Mouse (Mus musculus): ENCODE measurements at regions not wholly inside any gene's neighbourhood (a gene's known extent, or its start where the extent isn't known, plus 50 kb on each side); places are given as distances from the start of the nearest gene placed in this dataset.
A peak's percentile ranks its signal among the peaks of the same experiment; 100 is the strongest.

GRCm38 (mm10) chr1:89302368-89302951 is 152.1 kb upstream of the Agap1 start:
- DNase-seq (ENCODE audit: low spot score in 2 of 2) = peak; percentile 59 to 74
- Histone ChIP-seq H3K27ac (peak overlapping the region; percentile 84), H3K4me3 (peak overlapping the region; percentile 37)
- TF ChIP-seq CTCF (conservative IDR thresholded peaks at IDR 0.05) = no peak

GRCm38 (mm10) chr1:89305171-89305570 is 149.4 kb upstream of the Agap1 start:
- no peak for TF ChIP-seq CTCF (conservative IDR thresholded peaks at IDR 0.05)
- Histone ChIP-seq H3K27ac (no peak overlapping the region), H3K4me3 (no peak overlapping the region)
- DNase-seq (ENCODE audit: low spot score in 2 of 2) = no peak

DNA sequence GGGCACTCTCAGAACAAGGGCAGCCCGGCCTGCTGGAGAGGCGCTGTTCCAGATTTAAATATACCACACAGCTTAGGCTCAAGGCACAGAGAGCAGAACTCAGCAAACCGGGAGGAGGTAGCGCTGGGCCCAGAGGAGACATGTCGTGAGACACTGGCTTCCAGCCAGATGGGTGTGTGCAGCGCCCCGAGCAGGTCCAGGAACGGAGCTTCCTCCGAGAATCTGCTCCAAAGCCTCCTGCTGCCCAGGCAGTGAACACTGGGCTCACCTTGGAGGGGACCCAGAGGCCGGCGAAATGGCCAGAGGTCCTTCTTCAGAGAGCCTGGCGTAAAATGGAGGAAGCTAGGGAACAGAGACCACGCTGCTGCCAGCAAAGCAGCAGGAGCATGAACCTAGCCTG is 145.8 kb upstream of the Agap1 start:
- Histone ChIP-seq H3K4me3 (peak overlapping the region; percentile 40), H3K27ac (peak overlapping the region; percentile 67)
- no peak for DNase-seq (ENCODE audit: low spot score in 2 of 2)
- TF ChIP-seq CTCF (conservative IDR thresholded peaks at IDR 0.05) = peak; percentile 21

- TF ChIP-seq CTCF (conservative IDR thresholded peaks at IDR 0.05) = no peak
- Histone ChIP-seq H3K4me3 (no peak overlapping the region), H3K27ac (no peak overlapping the region)
- DNase-seq (ENCODE audit: low spot score in 2 of 2) = no peak
Measured at GRCm38 (mm10) chr1:89313064-89313463, 141.5 kb upstream of the Agap1 start.

DNA sequence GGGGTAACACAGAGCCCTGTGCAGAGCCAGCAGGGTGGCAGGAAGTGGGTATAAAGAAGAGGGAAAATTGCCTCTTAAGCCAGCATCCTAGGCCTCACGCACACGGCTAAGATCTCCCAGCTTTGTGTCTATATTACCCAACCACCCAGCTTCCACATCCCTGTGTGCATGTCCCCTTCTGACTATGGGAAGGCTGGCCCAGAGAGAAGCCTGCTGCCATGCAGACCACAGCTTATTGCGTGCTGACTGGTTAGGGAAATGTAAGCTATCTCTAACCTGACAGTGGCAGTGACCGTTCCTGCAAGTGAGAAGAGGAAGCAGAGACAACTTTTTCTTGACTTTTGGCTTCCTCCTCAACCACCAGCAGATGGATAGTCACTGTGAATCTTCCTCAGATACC is 136.7 kb upstream of the Agap1 start:
- no peak for TF ChIP-seq CTCF (conservative IDR thresholded peaks at IDR 0.05)
- H3K27ac ChIP-seq = no peak overlapping the region
- H3K4me3 ChIP-seq = no peak overlapping the region
- DNase-seq (ENCODE audit: low spot score in 2 of 2) = no peak

DNA sequence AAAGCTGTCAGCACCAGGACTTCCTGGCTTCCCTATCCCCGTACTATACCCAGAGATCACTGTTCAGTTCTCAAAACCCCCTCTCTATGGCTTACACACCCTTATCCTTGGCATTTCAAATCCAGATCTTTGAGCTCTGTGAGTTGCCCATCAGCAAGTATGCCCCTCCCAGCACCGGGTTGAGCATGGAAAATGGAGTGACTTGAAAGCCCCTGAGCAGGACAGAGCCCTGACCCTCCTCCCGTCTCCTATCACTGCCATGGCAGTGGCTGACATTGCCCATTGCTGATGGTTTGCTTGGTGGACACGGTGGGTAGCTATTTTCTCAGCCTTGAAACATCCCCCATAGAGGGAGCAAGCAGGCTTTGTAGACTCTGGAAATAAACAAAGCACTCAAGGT is 135.9 kb upstream of the Agap1 start:
- no peak for DNase-seq (ENCODE audit: low spot score in 2 of 2)
- H3K27ac ChIP-seq = no peak overlapping the region
- TF ChIP-seq CTCF (conservative IDR thresholded peaks at IDR 0.05) = 0 out of 2 replicates have a peak, but pooled peaks have one; percentile 7
- H3K4me3 ChIP-seq = no peak overlapping the region

- DNase-seq (ENCODE audit: low spot score in 2 of 2) = no peak
- no peak for TF ChIP-seq CTCF (conservative IDR thresholded peaks at IDR 0.05)
- H3K4me3 ChIP-seq = no peak overlapping the region
Measured at GRCm38 (mm10) chr1:89322621-89323020, 132.0 kb upstream of the Agap1 start.

DNA sequence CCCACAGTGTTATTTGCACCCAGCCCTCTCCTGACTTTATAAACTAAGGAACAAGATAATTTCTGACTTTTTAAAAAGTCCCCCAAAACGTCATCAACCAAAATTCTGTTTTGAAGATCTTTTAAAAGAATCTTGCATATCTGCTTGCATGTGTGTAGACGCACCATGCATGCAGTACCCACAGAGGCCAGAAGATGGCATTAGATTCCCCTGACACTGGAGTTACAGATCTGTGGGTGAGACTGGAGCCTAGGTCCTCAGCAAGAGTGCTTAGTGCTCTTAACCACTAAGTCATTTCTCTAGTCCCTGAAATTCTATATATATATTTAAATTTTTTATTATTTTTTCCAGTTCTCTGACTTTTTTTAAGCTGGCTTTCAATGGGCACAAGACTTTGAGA is 131.5 kb upstream of the Agap1 start:
- Histone ChIP-seq H3K27ac (no peak overlapping the region), H3K4me3 (no peak overlapping the region)
- peak in 1 of 2 experiments; percentile 51 for DNase-seq (ENCODE audit: low spot score in 2 of 2)
- TF ChIP-seq CTCF (conservative IDR thresholded peaks at IDR 0.05) = peak; percentile 84

More at GRCm38 (mm10) chr1:89322621-89323020, 132.0 kb upstream of the Agap1 start:
- no peak overlapping the region for H3K27ac ChIP-seq

- DNase-seq (ENCODE audit: low spot score in 2 of 2) = no peak
- Histone ChIP-seq H3K27ac (no peak overlapping the region), H3K4me3 (no peak overlapping the region)
- TF ChIP-seq CTCF (conservative IDR thresholded peaks at IDR 0.05) = no peak
Measured at GRCm38 (mm10) chr1:89331352-89331751, 123.3 kb upstream of the Agap1 start.

- Histone ChIP-seq H3K4me3 (no peak overlapping the region), H3K27ac (no peak overlapping the region)
- no peak for TF ChIP-seq CTCF (conservative IDR thresholded peaks at IDR 0.05)
- no peak for DNase-seq (ENCODE audit: low spot score in 2 of 2)
Measured at GRCm38 (mm10) chr1:89332676-89333075, 121.9 kb upstream of the Agap1 start.

- Histone ChIP-seq H3K27ac (no peak overlapping the region), H3K4me3 (no peak overlapping the region)
- TF ChIP-seq CTCF (conservative IDR thresholded peaks at IDR 0.05) = no peak
- DNase-seq (ENCODE audit: low spot score in 2 of 2) = no peak
Measured at GRCm38 (mm10) chr1:89337861-89338260, 116.7 kb upstream of the Agap1 start.

DNA sequence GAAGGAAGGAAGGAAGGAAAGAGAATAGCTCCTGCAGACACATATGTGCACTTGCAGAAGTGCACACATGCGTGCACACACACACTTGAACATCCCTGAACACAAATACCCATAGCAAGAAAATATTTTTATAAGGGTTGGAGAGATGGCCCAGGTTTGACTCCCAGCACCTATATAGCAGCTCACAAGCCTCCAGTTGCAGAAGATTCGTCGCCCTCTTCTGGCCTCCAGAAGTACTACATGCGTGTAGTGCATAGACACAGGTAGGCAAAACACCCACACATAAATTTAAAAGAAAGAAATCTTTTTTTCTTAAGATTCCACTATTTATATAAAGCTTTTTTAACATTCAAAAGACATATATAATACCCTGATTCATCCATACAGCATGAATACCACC is 111.8 kb upstream of the Agap1 start:
- no peak for DNase-seq (ENCODE audit: low spot score in 2 of 2)
- no peak overlapping the region for H3K27ac ChIP-seq
- peak; percentile 70 for TF ChIP-seq CTCF (conservative IDR thresholded peaks at IDR 0.05)
- no peak overlapping the region for H3K4me3 ChIP-seq

DNA sequence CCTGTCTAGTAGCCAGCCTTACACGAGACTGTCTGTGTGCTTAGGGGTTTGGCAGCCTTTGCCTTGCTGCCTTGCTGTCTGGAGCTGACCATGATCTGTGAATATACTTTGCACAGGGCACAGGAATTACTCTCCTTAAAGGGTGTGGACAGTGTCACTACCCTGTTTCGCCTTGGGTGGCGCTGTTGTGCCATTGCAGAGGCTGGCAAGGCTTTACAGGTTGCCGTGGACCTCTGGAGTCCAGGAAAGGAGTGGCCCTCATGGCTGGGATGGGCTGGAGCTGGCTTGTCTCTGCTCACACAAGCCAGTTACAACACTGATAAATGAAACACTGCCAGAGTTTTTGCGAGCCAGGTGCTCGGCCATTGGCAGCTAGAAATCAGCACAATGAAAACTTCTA is 110.1 kb upstream of the Agap1 start:
- peak in 1 of 2 experiments; percentile 23 for DNase-seq (ENCODE audit: low spot score in 2 of 2)
- Histone ChIP-seq H3K27ac (no peak overlapping the region), H3K4me3 (no peak overlapping the region)
- peak; percentile 77 for TF ChIP-seq CTCF (conservative IDR thresholded peaks at IDR 0.05)

DNA sequence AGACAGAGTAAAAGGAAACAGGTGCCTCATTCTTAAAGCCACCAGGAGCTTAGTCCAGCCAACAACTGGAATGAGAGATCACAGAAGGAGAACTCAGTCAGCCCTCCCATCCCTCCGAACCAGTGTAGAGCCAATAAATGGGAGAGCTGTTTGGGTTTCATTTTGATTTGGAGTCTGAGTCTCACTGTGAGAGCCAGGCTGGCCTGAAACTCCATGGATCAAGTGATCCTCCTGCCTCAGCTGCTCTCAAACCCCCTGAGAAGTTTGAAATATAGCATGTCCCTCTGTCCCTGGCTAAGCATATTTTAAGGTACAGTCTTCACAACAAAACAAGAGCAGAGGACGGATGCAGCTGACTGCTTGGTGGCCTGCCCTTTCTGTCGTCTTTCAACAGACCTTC is 107.3 kb upstream of the Agap1 start:
- no peak overlapping the region for H3K4me3 ChIP-seq
- TF ChIP-seq CTCF (conservative IDR thresholded peaks at IDR 0.05) = no peak
- H3K27ac ChIP-seq = no peak overlapping the region
- no peak for DNase-seq (ENCODE audit: low spot score in 2 of 2)

Data from layer of hippocampus, adult 2 months (tissue).